Mouse (Mus musculus): ENCODE measurements at regions not wholly inside any gene's neighbourhood (a gene's known extent, or its start where the extent isn't known, plus 50 kb on each side); places are given as distances from the start of the nearest gene placed in this dataset.

DNA sequence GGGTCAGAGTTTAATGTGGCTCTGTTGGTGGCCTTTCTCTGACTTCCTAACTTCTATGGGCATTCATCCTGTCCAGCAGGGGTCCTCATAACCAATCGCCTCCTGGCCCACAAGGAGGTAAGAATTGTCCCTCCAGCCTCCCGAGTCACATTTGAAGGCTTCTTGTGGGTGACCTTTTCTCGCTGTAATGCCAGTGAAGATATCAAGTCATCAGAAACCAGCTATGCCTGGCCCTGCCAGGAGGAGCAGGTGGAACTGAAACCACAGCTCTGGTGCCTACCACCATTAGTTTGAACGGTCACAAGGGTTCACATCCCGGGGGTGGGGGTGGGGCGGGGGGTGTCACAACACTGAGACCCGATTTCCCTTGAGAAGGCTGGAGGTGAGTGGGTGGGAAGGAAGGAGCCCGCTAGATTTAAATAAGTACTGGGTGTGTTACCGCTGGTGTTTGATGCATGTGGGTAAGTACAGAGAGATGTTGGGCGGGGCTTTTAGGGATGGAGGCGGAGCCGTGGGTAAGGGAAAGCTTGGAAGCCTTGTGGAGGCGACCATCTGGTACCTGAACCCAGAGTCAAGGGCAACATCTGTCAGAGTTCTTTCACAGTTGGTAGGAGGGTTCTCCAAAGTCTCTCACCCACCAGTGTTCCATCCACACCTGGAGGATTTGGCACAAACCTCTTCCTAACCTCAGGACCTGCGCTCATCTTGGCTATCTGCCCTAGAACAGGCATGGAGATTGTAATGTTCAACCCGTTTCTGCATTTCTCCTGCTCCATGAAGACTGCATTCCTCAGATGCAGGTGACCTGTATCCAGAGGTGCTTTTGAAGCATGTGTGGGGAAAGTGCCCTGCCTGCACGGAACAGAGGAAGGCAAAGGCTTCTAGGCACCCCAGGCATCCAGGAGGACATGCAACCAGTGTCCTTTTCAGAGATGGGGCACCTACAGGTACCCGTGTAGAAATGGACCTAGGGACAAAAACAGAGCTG lies 128.2 kb downstream of the Cd24a start:
- Histone ChIP-seq H3K4me3 (ENCODE audit: low read length) (no peak overlapping the region), H3K27me3 (ENCODE audit: control insufficient read depth, insufficient read depth, low read length) (no peaks in the 10 kb centered on the region), H3K4me1 (ENCODE audit: control insufficient read depth, insufficient read depth, low read length) (no peaks in the 10 kb centered on the region), H3K4me2 (replicated peaks; ENCODE audit: low read depth, low read length) (no peak overlapping the region), H3K9ac (ENCODE audit: low read depth, low read length) (no peak overlapping the region), H3K36me3 (ENCODE audit: control insufficient read depth, insufficient read depth, low read length) (no peaks in the 10 kb centered on the region), H3K9me3 (ENCODE audit: control insufficient read depth, low read length) (no peaks in the 10 kb centered on the region), H3K27ac (ENCODE audit: low read depth, low read length) (no peak overlapping the region)
- ATAC-seq (ENCODE audit: low FRiP score, low TSS enrichment): 0 out of 2 replicates have a peak, but pooled peaks have one; percentile 20
- 61% methylated on average over 17 of the region's 17 CpGs for WGBS

DNA sequence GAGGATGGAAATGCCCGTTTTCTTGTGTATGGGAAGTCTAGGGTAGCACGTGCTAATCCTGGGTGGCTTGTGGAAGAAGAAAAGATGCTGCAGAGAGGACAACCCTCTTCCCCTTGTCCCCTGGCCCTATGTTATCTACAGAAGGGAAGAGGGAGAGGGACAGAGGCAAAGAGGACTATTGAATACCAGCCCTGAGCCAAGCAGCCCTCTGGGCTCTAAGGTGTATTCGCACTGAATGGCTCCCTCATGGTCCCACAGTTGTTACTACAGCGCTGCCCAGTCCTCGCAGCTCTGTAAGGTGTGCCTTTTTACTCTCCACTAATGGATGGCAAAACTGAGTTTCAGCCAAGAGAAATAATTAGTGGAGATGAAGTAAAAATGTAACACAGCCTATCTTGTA lies 128.9 kb downstream of the Cd24a start:
- no peak overlapping the region for H3K4me3 ChIP-seq (ENCODE audit: low read length)
- 82% methylated on average over 5 of the region's 5 CpGs for WGBS
- no peaks in the 10 kb centered on the region for H3K9me3 ChIP-seq (ENCODE audit: control insufficient read depth, low read length)
- no peaks in the 10 kb centered on the region for H3K27me3 ChIP-seq (ENCODE audit: control insufficient read depth, insufficient read depth, low read length)
- no peaks in the 10 kb centered on the region for H3K4me1 ChIP-seq (ENCODE audit: control insufficient read depth, insufficient read depth, low read length)
- no peaks in the 10 kb centered on the region for H3K36me3 ChIP-seq (ENCODE audit: control insufficient read depth, insufficient read depth, low read length)
- no peak for ATAC-seq (ENCODE audit: low FRiP score, low TSS enrichment)
- no peak overlapping the region for H3K27ac ChIP-seq (ENCODE audit: low read depth, low read length)
- H3K4me2 ChIP-seq (replicated peaks; ENCODE audit: low read depth, low read length): no peak overlapping the region
- H3K9ac ChIP-seq (ENCODE audit: low read depth, low read length): no peak overlapping the region

DNA sequence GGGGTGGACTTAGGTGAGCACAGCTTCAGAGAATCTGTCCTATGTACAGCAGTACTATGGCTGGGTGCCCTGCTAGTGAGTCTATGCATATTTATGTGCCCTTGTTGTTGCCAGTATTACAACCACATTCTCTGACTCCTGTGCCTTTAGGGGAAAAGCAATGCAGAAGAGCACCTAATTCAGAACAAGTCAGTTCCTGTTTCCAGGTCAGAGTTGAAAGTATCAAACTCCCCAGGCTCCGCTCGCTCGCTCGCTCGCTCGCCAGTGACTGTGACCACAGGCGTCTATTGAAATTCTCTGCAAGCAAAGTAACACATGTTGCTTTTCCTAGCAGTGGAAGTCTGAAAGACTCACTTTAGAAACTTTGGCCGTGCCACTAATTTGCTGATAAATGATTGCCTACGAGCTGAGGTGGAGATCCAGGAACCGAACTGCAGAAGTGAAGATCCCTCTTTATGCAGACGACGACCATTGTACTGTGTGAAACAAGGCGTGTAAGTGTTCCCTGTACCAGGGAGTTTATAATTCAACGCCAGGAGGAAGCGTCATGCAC lies 129.8 kb downstream of the Cd24a start:
- 55% methylated on average over 15 of the region's 15 CpGs for WGBS
- no peaks in the 10 kb centered on the region for H3K27me3 ChIP-seq (ENCODE audit: control insufficient read depth, insufficient read depth, low read length)
- no peaks in the 10 kb centered on the region for H3K36me3 ChIP-seq (ENCODE audit: control insufficient read depth, insufficient read depth, low read length)
- no peak for ATAC-seq (ENCODE audit: low FRiP score, low TSS enrichment)
- no peak overlapping the region for H3K4me3 ChIP-seq (ENCODE audit: low read length)
- no peaks in the 10 kb centered on the region for H3K4me1 ChIP-seq (ENCODE audit: control insufficient read depth, insufficient read depth, low read length)
- no peak overlapping the region for H3K4me2 ChIP-seq (replicated peaks; ENCODE audit: low read depth, low read length)
- no peak overlapping the region for H3K9ac ChIP-seq (ENCODE audit: low read depth, low read length)
- H3K9me3 ChIP-seq (ENCODE audit: control insufficient read depth, low read length): no peaks in the 10 kb centered on the region
- H3K27ac ChIP-seq (ENCODE audit: low read depth, low read length): no peak overlapping the region

DNA sequence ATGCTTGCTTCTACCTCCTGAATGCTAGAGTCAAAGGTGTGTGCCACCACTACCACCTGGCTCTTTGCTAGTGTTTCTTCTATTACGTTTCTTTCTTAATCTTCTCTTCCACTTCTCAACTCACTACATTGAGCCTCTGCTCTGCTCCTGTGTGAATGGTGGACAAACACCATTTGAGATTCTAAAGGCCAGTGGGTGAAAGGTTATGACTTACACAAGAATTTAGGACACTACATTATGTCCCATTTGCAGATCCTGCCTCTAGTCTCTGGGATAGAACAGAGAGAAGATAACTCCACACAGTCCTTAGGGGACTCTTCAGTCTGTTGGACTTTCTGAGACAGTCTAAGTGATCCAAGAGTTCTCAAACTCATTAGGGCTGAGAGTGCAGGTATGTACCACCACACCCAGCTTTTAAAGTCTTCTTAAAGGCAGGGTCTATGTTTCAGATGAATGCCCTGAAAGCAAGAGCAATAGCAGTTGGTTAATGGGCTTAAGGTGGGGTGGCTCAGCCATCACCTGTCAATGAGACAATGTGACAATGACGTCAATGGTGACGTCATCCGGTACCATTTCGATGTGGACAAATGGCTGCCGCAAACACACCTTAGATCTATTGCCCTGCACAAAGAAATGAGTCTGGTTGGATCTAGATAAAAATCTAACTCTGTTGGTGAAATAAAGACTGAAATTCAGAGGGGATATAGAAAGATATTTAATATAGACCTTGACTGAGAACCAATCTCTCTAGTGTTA lies 131.4 kb downstream of the Cd24a start:
- Histone ChIP-seq H3K9me3 (ENCODE audit: control insufficient read depth, low read length) (no peaks in the 10 kb centered on the region), H3K9ac (ENCODE audit: low read depth, low read length) (no peak overlapping the region), H3K27me3 (ENCODE audit: control insufficient read depth, insufficient read depth, low read length) (no peaks in the 10 kb centered on the region), H3K27ac (ENCODE audit: low read depth, low read length) (no peak overlapping the region), H3K4me1 (ENCODE audit: control insufficient read depth, insufficient read depth, low read length) (no peaks in the 10 kb centered on the region), H3K36me3 (ENCODE audit: control insufficient read depth, insufficient read depth, low read length) (no peaks in the 10 kb centered on the region), H3K4me3 (ENCODE audit: low read length) (no peak overlapping the region), H3K4me2 (replicated peaks; ENCODE audit: low read depth, low read length) (no peak overlapping the region)
- ATAC-seq (ENCODE audit: low FRiP score, low TSS enrichment): no peak
- WGBS: 95% methylated on average over 6 of the region's 6 CpGs

DNA sequence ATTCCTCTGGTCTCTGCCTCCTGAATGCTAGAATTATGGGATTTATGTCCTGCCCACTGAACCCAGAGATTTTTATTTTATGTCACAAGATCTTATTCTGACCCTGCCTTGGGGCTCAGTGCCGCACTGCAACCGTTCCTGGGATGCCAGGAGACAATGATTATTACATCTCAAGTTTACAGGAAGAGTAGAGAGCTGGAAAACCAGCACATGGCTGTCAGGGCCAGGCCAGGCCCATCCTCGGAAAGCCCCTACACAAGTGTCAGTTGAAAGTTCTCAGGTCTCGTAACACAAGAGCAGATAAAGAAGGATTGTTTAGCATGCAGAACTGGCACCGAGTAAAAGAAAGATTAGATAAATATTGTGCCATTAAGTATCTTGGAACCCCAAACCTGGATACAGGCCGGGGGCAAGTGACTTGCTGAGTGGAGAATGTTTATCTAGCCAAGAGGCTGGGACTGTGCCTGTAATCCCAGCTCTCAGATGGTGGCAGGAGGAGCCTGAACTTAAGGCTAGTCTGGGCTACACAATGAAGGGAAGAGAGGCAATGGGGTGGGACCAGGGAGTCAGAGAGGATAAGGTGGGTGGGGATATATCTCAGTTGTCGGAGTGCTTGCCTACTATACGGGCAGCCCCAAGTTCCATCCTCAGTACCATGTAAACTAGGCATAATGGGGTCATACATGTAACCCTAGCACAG lies 132.3 kb downstream of the Cd24a start:
- Histone ChIP-seq H3K4me3 (ENCODE audit: low read length) (no peak overlapping the region), H3K36me3 (ENCODE audit: control insufficient read depth, insufficient read depth, low read length) (no peaks in the 10 kb centered on the region), H3K9ac (ENCODE audit: low read depth, low read length) (no peak overlapping the region), H3K4me1 (ENCODE audit: control insufficient read depth, insufficient read depth, low read length) (no peaks in the 10 kb centered on the region), H3K4me2 (replicated peaks; ENCODE audit: low read depth, low read length) (no peak overlapping the region), H3K27me3 (ENCODE audit: control insufficient read depth, insufficient read depth, low read length) (no peaks in the 10 kb centered on the region), H3K9me3 (ENCODE audit: control insufficient read depth, low read length) (no peaks in the 10 kb centered on the region), H3K27ac (ENCODE audit: low read depth, low read length) (no peak overlapping the region)
- ATAC-seq (ENCODE audit: low FRiP score, low TSS enrichment): no peak; the same call in 1 of the 2 replicates
- 78% methylated on average over 8 of the region's 8 CpGs for WGBS

DNA sequence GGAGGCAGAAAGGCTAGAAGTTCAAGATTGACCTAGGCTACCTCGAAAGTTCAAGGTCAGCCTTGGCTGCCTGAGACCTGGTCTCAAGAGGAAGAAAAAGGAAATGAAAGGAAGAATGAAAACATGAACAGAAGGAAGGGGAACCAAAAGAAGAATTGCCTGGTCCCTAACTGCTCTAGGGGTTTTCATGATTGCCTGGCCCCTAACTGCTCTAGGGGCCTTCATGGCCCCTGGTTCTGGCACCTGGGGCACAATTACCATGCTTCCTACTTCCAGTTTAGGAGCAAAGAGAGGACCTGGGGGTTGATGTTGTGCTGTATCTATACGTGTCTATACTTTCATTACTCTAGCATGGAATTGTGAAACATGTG lies 132.8 kb downstream of the Cd24a start:
- Histone ChIP-seq H3K4me1 (ENCODE audit: control insufficient read depth, insufficient read depth, low read length) (no peaks in the 10 kb centered on the region), H3K4me2 (replicated peaks; ENCODE audit: low read depth, low read length) (no peak overlapping the region), H3K9me3 (ENCODE audit: control insufficient read depth, low read length) (no peaks in the 10 kb centered on the region), H3K9ac (ENCODE audit: low read depth, low read length) (no peak overlapping the region), H3K36me3 (ENCODE audit: control insufficient read depth, insufficient read depth, low read length) (no peaks in the 10 kb centered on the region), H3K27me3 (ENCODE audit: control insufficient read depth, insufficient read depth, low read length) (no peaks in the 10 kb centered on the region), H3K4me3 (ENCODE audit: low read length) (no peak overlapping the region), H3K27ac (ENCODE audit: low read depth, low read length) (no peak overlapping the region)
- 88% methylated on average over 2 of the region's 2 CpGs for WGBS
- ATAC-seq (ENCODE audit: low FRiP score, low TSS enrichment): no peak

DNA sequence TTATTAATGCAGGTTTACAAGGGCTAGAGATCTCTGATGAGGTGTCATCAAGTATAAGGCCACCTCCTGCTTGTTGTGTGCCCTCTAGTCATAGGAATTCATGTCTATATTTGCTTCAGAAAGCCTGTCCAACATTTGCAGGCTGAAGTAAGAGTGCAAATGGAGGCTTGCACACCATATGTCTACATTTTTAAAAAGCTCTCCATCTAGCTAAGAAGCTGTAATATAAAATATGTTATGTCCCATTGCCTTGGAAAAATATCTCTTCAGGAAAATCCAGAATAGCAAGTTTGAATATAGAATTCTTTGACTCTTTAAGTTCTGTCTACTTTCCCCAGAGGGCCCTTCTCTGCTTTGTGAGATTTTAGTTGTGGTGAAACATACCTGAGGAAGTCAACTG lies 134.6 kb downstream of the Cd24a start:
- no peaks in the 10 kb centered on the region for H3K36me3 ChIP-seq (ENCODE audit: control insufficient read depth, insufficient read depth, low read length)
- no peak overlapping the region for H3K27ac ChIP-seq (ENCODE audit: low read depth, low read length)
- no peak overlapping the region for H3K4me3 ChIP-seq (ENCODE audit: low read length)
- no peaks in the 10 kb centered on the region for H3K4me1 ChIP-seq (ENCODE audit: control insufficient read depth, insufficient read depth, low read length)
- H3K9ac ChIP-seq (ENCODE audit: low read depth, low read length): no peak overlapping the region
- H3K9me3 ChIP-seq (ENCODE audit: control insufficient read depth, low read length): no peaks in the 10 kb centered on the region
- no peak overlapping the region for H3K4me2 ChIP-seq (replicated peaks; ENCODE audit: low read depth, low read length)
- no peaks in the 10 kb centered on the region for H3K27me3 ChIP-seq (ENCODE audit: control insufficient read depth, insufficient read depth, low read length)
- no peak for ATAC-seq (ENCODE audit: low FRiP score, low TSS enrichment)

DNA sequence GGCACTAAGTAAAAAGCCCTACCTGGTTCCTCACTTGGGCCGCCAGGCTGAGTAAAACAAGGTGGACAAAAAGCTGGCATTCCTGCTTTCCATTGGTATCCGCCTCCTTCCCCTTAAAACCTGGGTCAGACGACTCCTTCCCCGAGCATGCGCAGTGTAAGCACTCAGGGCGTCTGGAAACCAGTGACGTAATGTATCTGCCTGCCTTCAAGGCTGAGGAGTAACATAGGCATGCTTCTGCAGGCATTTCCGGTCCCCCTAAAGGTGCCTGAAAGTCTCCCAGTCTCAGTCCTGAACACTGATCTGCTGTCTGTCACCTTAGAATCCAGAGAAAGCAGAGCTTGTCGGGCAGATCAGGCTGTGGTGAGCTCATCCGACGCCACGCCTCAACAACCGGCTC lies 140.7 kb downstream of the Cd24a start:
- peaks cover 26% of the 10 kb centered on the region for H3K4me1 ChIP-seq (ENCODE audit: control insufficient read depth, insufficient read depth, low read length)
- H3K9ac ChIP-seq (ENCODE audit: low read depth, low read length): no peak overlapping the region
- H3K36me3 ChIP-seq (ENCODE audit: control insufficient read depth, insufficient read depth, low read length): no peaks in the 10 kb centered on the region
- no peak overlapping the region for H3K4me2 ChIP-seq (replicated peaks; ENCODE audit: low read depth, low read length)
- H3K27me3 ChIP-seq (ENCODE audit: control insufficient read depth, insufficient read depth, low read length): no peaks in the 10 kb centered on the region
- 50% methylated on average over 13 of the region's 13 CpGs for WGBS
- peak; percentile 21; the same call in 1 of the 2 replicates for ATAC-seq (ENCODE audit: low FRiP score, low TSS enrichment)
- H3K4me3 ChIP-seq (ENCODE audit: low read length): no peak overlapping the region
- H3K9me3 ChIP-seq (ENCODE audit: control insufficient read depth, low read length): no peaks in the 10 kb centered on the region
- no peak overlapping the region for H3K27ac ChIP-seq (ENCODE audit: low read depth, low read length)

Data from kidney, embryonic 14.5 days (tissue).